Comparison of ENCODE assay signal across 8 mouse cellular contexts in the genomic region with DNA sequence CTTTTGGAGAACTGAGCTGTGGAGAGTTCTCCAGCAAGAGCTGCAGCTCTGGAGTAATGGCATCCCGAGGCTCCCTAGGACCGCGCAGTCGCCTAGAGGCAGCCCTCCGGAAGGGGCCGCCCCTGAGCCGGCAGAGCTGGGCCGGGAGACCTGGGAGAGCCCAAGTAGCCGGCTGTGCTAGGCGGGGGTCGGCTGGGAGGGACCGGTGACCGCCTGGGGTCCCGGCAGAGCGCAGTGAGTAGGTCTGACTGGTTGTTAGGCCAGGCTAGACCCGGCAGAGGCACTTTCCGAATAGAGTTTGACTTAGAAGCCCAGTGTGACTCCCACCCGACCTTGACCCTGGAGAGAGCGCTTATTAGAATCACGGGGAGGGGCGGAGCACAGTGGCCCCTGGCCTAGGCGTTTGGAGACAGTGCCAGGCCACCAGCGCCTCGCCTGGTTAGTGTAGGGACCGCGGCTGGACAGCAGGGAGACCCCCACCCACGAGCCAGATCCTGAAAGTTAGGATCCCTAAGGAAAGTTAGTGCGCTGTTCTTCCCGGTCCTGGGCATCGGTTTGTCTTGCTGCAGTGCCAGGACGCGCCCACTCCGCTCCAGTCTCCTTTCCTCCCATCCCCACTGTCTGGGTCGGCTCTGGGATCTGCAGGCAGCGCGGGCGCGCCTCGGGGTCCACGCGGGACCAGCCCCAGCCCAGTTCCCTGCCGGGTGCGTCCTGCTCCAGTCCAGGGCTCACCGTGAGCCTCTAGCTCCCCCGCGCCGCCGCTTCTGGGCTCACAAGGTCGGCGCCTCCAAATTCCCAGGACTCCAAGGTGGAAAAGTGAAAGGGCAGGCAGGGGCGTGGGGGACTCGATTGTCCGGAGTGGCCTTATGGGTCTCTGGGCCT. TPM values are rescaled to one million over a fixed set of nuclear protein-coding genes. Genes with fewer than 3 reads are reported as not detected.
DNase-seq lines count a peak whose midpoint lies in the region; TF ChIP-seq lines count a peak whose summit lies in the region.

Colca2 (minus strand) TSS at position 70 of the 882 bp plus-strand sequence.

- H3K27ac ChIP-seq in olfactory bulb, adult 2 months (ENCODE audit: insufficient read depth, low read depth, low read length): peak within 1 kb of the TSS; percentile 50; the same call in 1 of the 2 replicates

- H3K27me3 ChIP-seq in E14TG2a.4 (ENCODE audit: insufficient read depth, low read length): peaks cover 55% of the 10 kb centered on the region

- H3K36me3 ChIP-seq in E14TG2a.4 (ENCODE audit: insufficient read depth, low read length): no peaks in the 10 kb centered on the region

- intact Hi-C loops in heart, postnatal 25 days (cut with DNase I): no loop called here

- peak within 1 kb of the TSS; percentile 75 for H3K4me3 ChIP-seq in E14TG2a.4 (replicated peaks; ENCODE audit: low read length)
- H3K4me3 ChIP-seq in olfactory bulb, adult 2 months (ENCODE audit: insufficient read depth, low read depth, low read length): peak within 1 kb of the TSS; percentile 59

- TF ChIP-seq CTCF in E14TG2a.4 (conservative IDR thresholded peaks at IDR 0.05; ENCODE audit: low read length): no peak
- TF ChIP-seq CTCF in olfactory bulb, adult 2 months (IDR thresholded peaks at IDR 0.05; ENCODE audit: insufficient read depth, low read depth, low read length): no peak; the same call in 1 of the 2 replicates

- peak; percentile 2 to 19 for DNase-seq in cerebellum, adult 18-20 months
- peak; percentile 78 for DNase-seq in forelimb bud, embryonic 11.5 days (ENCODE audit: low read depth, low spot score)
- DNase-seq in heart, postnatal 25 days (ENCODE audit: low spot score): peak; percentile 67
- DNase-seq in layer of hippocampus, adult 18-20 months (ENCODE audit: low spot score in 2 of 2): peak; percentile 30 to 56
- peak; percentile 85 to 88 for DNase-seq in lung, adult 18-20 months
- peak; percentile 54 for DNase-seq in thymus, postnatal 14 days

- H3K9me3 ChIP-seq in E14TG2a.4 (ENCODE audit: low read length): no peaks in the 10 kb centered on the region

- no peak for TF ChIP-seq POLR2A in olfactory bulb, adult 2 months (IDR thresholded peaks at IDR 0.05; ENCODE audit: insufficient read depth, low read depth, low read length)

- peaks cover 17% of the 10 kb centered on the region for H3K4me1 ChIP-seq in E14TG2a.4 (replicated peaks; ENCODE audit: low read depth, low read length)
- peaks cover 15% of the 10 kb centered on the region for H3K4me1 ChIP-seq in olfactory bulb, adult 2 months (ENCODE audit: control insufficient read depth, insufficient read depth, low read length)

- WGBS in olfactory bulb, adult 2 months: under 1% methylated on average over 53 of the region's 53 CpGs

RNA-seq across cellular contexts. Expression of gene Colca2, which starts in this region (rescaled TPM):
- total RNA-seq in heart, postnatal 25 days (2021): 1 to 10 TPM in 1 of 2 experiments, under 1 TPM in 1; 0.75 to 1.6 TPM
- 1 to 10 TPM; 1.1 to 1.3 TPM for total RNA-seq in layer of hippocampus, adult 18-20 months (2021)
- polyA plus RNA-seq in olfactory bulb, adult 2 months (2012; ENCODE audit: insufficient read depth, insufficient read length, low replicate concordance, missing spikeins): not detected in 2 replicates

Comparison
In these comparisons a context has a peak if more than half of its experiments do, and no peak if none do; other contexts are left out.
1. Peak in every context shown above with its lines: DNase-seq, H3K4me3 ChIP-seq and H3K27ac ChIP-seq.
2. DNase-seq: peak in every context shown above with its lines; median percentile 86 in lung, adult 18-20 months; 78 in forelimb bud, embryonic 11.5 days; 67 in heart, postnatal 25 days; 54 in thymus, postnatal 14 days; 43 in layer of hippocampus, adult 18-20 months; 10 in cerebellum, adult 18-20 months.